Comparison of ENCODE assay signal across 10 mouse cellular contexts in genomic region chr3:138260721-138261669, GRCm38 (mm10). TPM values are rescaled to one million over a fixed set of nuclear protein-coding genes. Genes with fewer than 3 reads are reported as not detected.
DNase-seq lines count a peak whose midpoint lies in the region; ATAC-seq and TF ChIP-seq lines count a peak whose summit lies in the region.
"Had no signal": no experiment of that assay in that cellular context is flagged by ENCODE, and none has a peak within 500 bp of the region (broad histone marks: within the 10 kb centered on the region; RNA-seq: fewer than 3 reads in every experiment).

Gene Adh1, plus strand, starts transcription at chr3:138260991.

- no peaks in the 10 kb centered on the region for H3K9me3 ChIP-seq in kidney, postnatal 0 days (replicated peaks; ENCODE audit: low read length)
- no peaks in the 10 kb centered on the region for H3K9me3 ChIP-seq in intestine, embryonic 15.5 days
- no peaks in the 10 kb centered on the region for H3K9me3 ChIP-seq in hindbrain, embryonic 10.5 days
- no peaks in the 10 kb centered on the region for H3K9me3 ChIP-seq in midbrain, postnatal 0 days (ENCODE audit: low read length)

- no peak within 1 kb of the TSS for H3K4me3 ChIP-seq in kidney, postnatal 0 days (replicated peaks; ENCODE audit: low read depth, low read length)
- H3K4me3 ChIP-seq in intestine, embryonic 15.5 days (replicated peaks), result no peak within 1 kb of the TSS
- no peak within 1 kb of the TSS for H3K4me3 ChIP-seq in hindbrain, embryonic 10.5 days
- no peak within 1 kb of the TSS for H3K4me3 ChIP-seq in midbrain, postnatal 0 days (ENCODE audit: low read depth, low read length)

- no peak for DNase-seq in kidney, postnatal 0 days (ENCODE audit: low spot score)
- DNase-seq in kidney, postnatal 25 days, result no peak
- no peak for DNase-seq in adrenal gland, postnatal 10 days
- no peak for DNase-seq in gastrocnemius, adult 8-10 months (ENCODE audit: low spot score in 2 of 2)
- DNase-seq in thymus, adult 18-20 months, result no peak
- no peak for DNase-seq in hindbrain, embryonic 10.5 days (ENCODE audit: low spot score)
- DNase-seq in midbrain, postnatal 0 days (ENCODE audit: low spot score), result no peak
- DNase-seq: cerebellum, adult 8-10 months had no signal

- no peak within 1 kb of the TSS for H3K9ac ChIP-seq in kidney, postnatal 0 days (ENCODE audit: low read depth, low read length)
- H3K9ac ChIP-seq in intestine, embryonic 15.5 days, result no peak within 1 kb of the TSS
- no peak within 1 kb of the TSS for H3K9ac ChIP-seq in midbrain, postnatal 0 days (replicated peaks; ENCODE audit: low read length, poor library complexity, severe bottlenecking)
- H3K9ac ChIP-seq: hindbrain, embryonic 14.5 days had no signal

- ATAC-seq in kidney, postnatal 0 days (replicated peaks; ENCODE audit: low FRiP score, low read depth), result no peak
- ATAC-seq in intestine, embryonic 15.5 days, result peak; percentile 78
- ATAC-seq in midbrain, postnatal 0 days (ENCODE audit: low FRiP score), result no peak

- H3K4me2 ChIP-seq in kidney, postnatal 0 days (ENCODE audit: low read length), result no peak within 1 kb of the TSS
- H3K4me2 ChIP-seq in intestine, embryonic 15.5 days (replicated peaks), result no peak within 1 kb of the TSS
- no peak within 1 kb of the TSS for H3K4me2 ChIP-seq in midbrain, postnatal 0 days (ENCODE audit: low read depth, low read length, poor library complexity, severe bottlenecking)
- H3K4me2 ChIP-seq: hindbrain, embryonic 14.5 days had no signal

- WGBS in kidney, postnatal 0 days, result 57% methylated on average over 11 of the region's 11 CpGs
- WGBS in intestine, embryonic 15.5 days, result 71% methylated on average over 11 of the region's 11 CpGs
- 88% methylated on average over 11 of the region's 11 CpGs for WGBS in hindbrain, embryonic 10.5 days
- 90% methylated on average over 11 of the region's 11 CpGs for WGBS in midbrain, postnatal 0 days

- no peak within 1 kb of the TSS for H3K27ac ChIP-seq in kidney, postnatal 0 days
- no peak within 1 kb of the TSS for H3K27ac ChIP-seq in intestine, embryonic 15.5 days
- H3K27ac ChIP-seq in hindbrain, embryonic 10.5 days, result no peak within 1 kb of the TSS
- no peak within 1 kb of the TSS for H3K27ac ChIP-seq in midbrain, postnatal 0 days (ENCODE audit: low read depth, low read length)
- H3K27ac ChIP-seq: hindbrain, embryonic 14.5 days had no signal

- no peaks in the 10 kb centered on the region for H3K27me3 ChIP-seq in kidney, postnatal 0 days (ENCODE audit: insufficient read depth, low read length)
- no peaks in the 10 kb centered on the region for H3K27me3 ChIP-seq in intestine, embryonic 15.5 days (replicated peaks)
- no peaks in the 10 kb centered on the region for H3K27me3 ChIP-seq in hindbrain, embryonic 10.5 days (ENCODE audit: insufficient read depth, poor library complexity, severe bottlenecking)
- H3K27me3 ChIP-seq in midbrain, postnatal 0 days (ENCODE audit: insufficient read depth, low read length), result no peaks in the 10 kb centered on the region

- H3K36me3 ChIP-seq in kidney, postnatal 0 days (ENCODE audit: insufficient read depth, low read length), result no peaks in the 10 kb centered on the region
- no peaks in the 10 kb centered on the region for H3K36me3 ChIP-seq in intestine, embryonic 15.5 days
- no peaks in the 10 kb centered on the region for H3K36me3 ChIP-seq in hindbrain, embryonic 10.5 days
- no peaks in the 10 kb centered on the region for H3K36me3 ChIP-seq in midbrain, postnatal 0 days (ENCODE audit: insufficient read depth, low read length)

- no peaks in the 10 kb centered on the region for H3K4me1 ChIP-seq in kidney, postnatal 0 days (replicated peaks; ENCODE audit: insufficient read depth, low read length)
- H3K4me1 ChIP-seq in intestine, embryonic 15.5 days (replicated peaks), result no peaks in the 10 kb centered on the region
- H3K4me1 ChIP-seq in hindbrain, embryonic 10.5 days (replicated peaks), result 0 out of 2 replicates have a peak, but pooled peaks cover 3% of the 10 kb centered on the region
- H3K4me1 ChIP-seq in midbrain, postnatal 0 days (ENCODE audit: insufficient read depth, low read length), result no peaks in the 10 kb centered on the region

- no peak for TF ChIP-seq CTCF in kidney, postnatal 0 days (IDR thresholded peaks at IDR 0.05; ENCODE audit: low read depth)
- TF ChIP-seq CTCF in midbrain, postnatal 0 days (IDR thresholded peaks at IDR 0.05), result no peak

RNA-seq across cellular contexts. Expression of gene Adh1, which starts in this region (rescaled TPM):
- 147 and 160 TPM in 2 replicates for polyA plus RNA-seq in kidney, postnatal 0 days (2015; fragmentation: Nextera tagmentation; extraction: Ambion mirVana)
- total RNA-seq in adrenal gland, postnatal 10 days (2021), result 1,000 to 10,000 TPM; 2,760 to 3,266 TPM
- total RNA-seq in gastrocnemius, adult 8-10 months (2022), result 10 to 100 TPM; 14.7 to 36.9 (median 23.9) TPM
- polyA plus RNA-seq in intestine, embryonic 15.5 days (2015; fragmentation: Nextera tagmentation; extraction: Ambion mirVana), result 396 and 436 TPM in 2 replicates
- 0.30 and 0.34 TPM in 2 replicates for polyA plus RNA-seq in hindbrain, embryonic 10.5 days (2016; fragmentation: Nextera tagmentation; extraction: Ambion mirVana)
- total RNA-seq in midbrain, postnatal 0 days (2014; rRNA removed), result 0.80 and 4.2 TPM in 2 replicates
- 3.2 and 4.0 TPM in 2 replicates for polyA plus RNA-seq in midbrain, postnatal 0 days (2015; fragmentation: Nextera tagmentation; extraction: Ambion mirVana)

Comparison
In these comparisons a context has a peak if more than half of its experiments do, and no peak if none do; other contexts are left out.
1. RNA of gene Adh1 (total RNA-seq): 2,760 to 3,266 TPM in adrenal gland, postnatal 10 days; 14.7 to 36.9 TPM in gastrocnemius, adult 8-10 months and 0.80 to 4.2 TPM in midbrain, postnatal 0 days; every median in the first group is over 10 times any median in the second.
2. RNA of gene Adh1 (polyA plus RNA-seq): 396 to 436 TPM in intestine, embryonic 15.5 days and 147 to 160 TPM in kidney, postnatal 0 days; 3.2 to 4.0 TPM in midbrain, postnatal 0 days and 0.30 to 0.34 TPM in hindbrain, embryonic 10.5 days; every median in the first group is over 10 times any median in the second.